Comparison of ENCODE assay signal across 8 mouse cellular contexts in genomic region chr11:121201436-121202198, GRCm38 (mm10). TPM values are rescaled to one million over a fixed set of nuclear protein-coding genes. Genes with fewer than 3 reads are reported as not detected.
DNase-seq lines count a peak whose midpoint lies in the region; ATAC-seq and TF ChIP-seq lines count a peak whose summit lies in the region.
"Had no signal": no experiment of that assay in that cellular context is flagged by ENCODE, and none has a peak within 500 bp of the region (broad histone marks: within the 10 kb centered on the region; RNA-seq: fewer than 3 reads in every experiment).

No protein-coding gene starts in this region.

- peak; percentile 83 for TF ChIP-seq CTCF in intestine, postnatal 0 days (IDR thresholded peaks at IDR 0.05; ENCODE audit: low read depth)

- H3K4me3 ChIP-seq in intestine, postnatal 0 days (ENCODE audit: low read depth, low read length), result no peak overlapping the region
- H3K4me3 ChIP-seq in intestine, embryonic 15.5 days (replicated peaks), result no peak overlapping the region
- H3K4me3 ChIP-seq in ES-E14 (ENCODE audit: insufficient read depth in 1 of 2, low read depth in 1 of 2, low read length in 2 of 2, poor library complexity in 1 of 2, severe bottlenecking in 1 of 2), result no peak overlapping the region
- H3K4me3 ChIP-seq in embryonic facial prominence, embryonic 10.5 days, result no peak overlapping the region
- H3K4me3 ChIP-seq: liver, embryonic 15.5 days had no signal

- in situ Hi-C loops in ES-E14 (cut with MboI; ENCODE audit: low sequenced_read_pairs in 2 of 2, unreplicated experiment in 2 of 2), result no loop called here

- H3K27ac ChIP-seq in intestine, postnatal 0 days (ENCODE audit: low read depth, low read length), result no peak overlapping the region
- H3K27ac ChIP-seq in intestine, embryonic 15.5 days, result no peak overlapping the region
- H3K27ac ChIP-seq in ES-E14 (ENCODE audit: insufficient read depth, low read depth, low read length, poor library complexity, severe bottlenecking), result no peak overlapping the region
- H3K27ac ChIP-seq in embryonic facial prominence, embryonic 10.5 days (replicated peaks), result no peak overlapping the region
- H3K27ac ChIP-seq: liver, embryonic 15.5 days had no signal

- ATAC-seq in intestine, postnatal 0 days, result no peak
- no peak for ATAC-seq in intestine, embryonic 15.5 days
- ATAC-seq in activated CD4-positive, CD25-positive, alpha-beta regulatory T cell, adult 4 months, result no peak

- no peaks in the 10 kb centered on the region for H3K4me1 ChIP-seq in intestine, postnatal 0 days (replicated peaks; ENCODE audit: control insufficient read depth, insufficient read depth, low read length)
- peaks cover 10% of the 10 kb centered on the region for H3K4me1 ChIP-seq in intestine, embryonic 15.5 days (replicated peaks)
- H3K4me1 ChIP-seq in ES-E14 (ENCODE audit: control insufficient read depth in 2 of 2, insufficient read depth in 2 of 2, low read length in 2 of 2, poor library complexity in 1 of 2), result peaks cover 0 to 2% of the 10 kb centered on the region in 2 experiments; a peak in 1 of 4 replicates
- peaks cover 17% of the 10 kb centered on the region for H3K4me1 ChIP-seq in embryonic facial prominence, embryonic 10.5 days

- no peaks in the 10 kb centered on the region for H3K27me3 ChIP-seq in intestine, postnatal 0 days (replicated peaks; ENCODE audit: control insufficient read depth, insufficient read depth, low read length)
- H3K27me3 ChIP-seq in intestine, embryonic 15.5 days (replicated peaks), result no peaks in the 10 kb centered on the region
- H3K27me3 ChIP-seq in embryonic facial prominence, embryonic 10.5 days (replicated peaks; ENCODE audit: low read depth, poor library complexity, severe bottlenecking), result no peaks in the 10 kb centered on the region
- H3K27me3 ChIP-seq: liver, embryonic 15.5 days had no signal

- no peak overlapping the region for H3K4me2 ChIP-seq in intestine, postnatal 0 days (replicated peaks; ENCODE audit: low read depth)
- H3K4me2 ChIP-seq in intestine, embryonic 15.5 days (replicated peaks), result no peak overlapping the region
- H3K4me2 ChIP-seq: liver, embryonic 15.5 days had no signal

- no peaks in the 10 kb centered on the region for H3K9me3 ChIP-seq in intestine, postnatal 0 days (ENCODE audit: control insufficient read depth)
- H3K9me3 ChIP-seq in intestine, embryonic 15.5 days, result no peaks in the 10 kb centered on the region
- H3K9me3 ChIP-seq in ES-E14 (ENCODE audit: control insufficient read depth, insufficient read depth, low read depth, low read length), result no peaks in the 10 kb centered on the region
- H3K9me3 ChIP-seq in embryonic facial prominence, embryonic 10.5 days, result no peaks in the 10 kb centered on the region
- H3K9me3 ChIP-seq: liver, embryonic 15.5 days had no signal

- no peak overlapping the region for H3K9ac ChIP-seq in intestine, postnatal 0 days (ENCODE audit: low read depth, low read length)
- H3K9ac ChIP-seq in intestine, embryonic 15.5 days, result no peak overlapping the region
- no peak overlapping the region for H3K9ac ChIP-seq in ES-E14 (ENCODE audit: insufficient read depth, low read depth, low read length, poor library complexity, severe bottlenecking)
- H3K9ac ChIP-seq: liver, embryonic 15.5 days had no signal

- DNase-seq in 416B (ENCODE audit: low read depth), result peak; percentile 78
- peak; percentile 52 for DNase-seq in ES-E14 (ENCODE audit: low read depth, low spot score)
- peak; percentile 34 for DNase-seq in embryonic facial prominence, embryonic 10.5 days (ENCODE audit: low spot score)
- peak; percentile 64 for DNase-seq in lung, postnatal 10 days

- 41% methylated on average over 11 of the region's 11 CpGs for WGBS in intestine, postnatal 0 days
- 42% methylated on average over 11 of the region's 11 CpGs for WGBS in intestine, embryonic 15.5 days
- 74% methylated on average over 11 of the region's 11 CpGs for WGBS in embryonic facial prominence, embryonic 10.5 days

- H3K36me3 ChIP-seq in intestine, postnatal 0 days (ENCODE audit: control insufficient read depth, insufficient read depth), result no peaks in the 10 kb centered on the region
- H3K36me3 ChIP-seq in intestine, embryonic 15.5 days, result no peaks in the 10 kb centered on the region
- no peaks in the 10 kb centered on the region for H3K36me3 ChIP-seq in ES-E14 (ENCODE audit: control insufficient read depth, insufficient read depth, low read length, poor library complexity, severe bottlenecking)
- 0 out of 2 replicates have a peak, but pooled peaks cover 3% of the 10 kb centered on the region for H3K36me3 ChIP-seq in embryonic facial prominence, embryonic 10.5 days (replicated peaks)
- H3K36me3 ChIP-seq: liver, embryonic 15.5 days had no signal

TF ChIP-seq in ES-E14, 5 proteins besides CTCF, POLR2A, EP300 and RAD21:
- TF ChIP-seq HCFC1 (IDR thresholded peaks at IDR 0.05; ENCODE audit: borderline replicate concordance, insufficient read depth, low read length), result no peak
- TF ChIP-seq ZC3H11A (IDR thresholded peaks at IDR 0.05; ENCODE audit: borderline replicate concordance, low read depth, low read length), result no peak
- TF ChIP-seq CHD2 (IDR thresholded peaks at IDR 0.05; ENCODE audit: low read depth, low read length), result no peak
- TF ChIP-seq MAFK (IDR thresholded peaks at IDR 0.05; ENCODE audit: insufficient read depth, low read depth, low read length), result no peak
- no peak for TF ChIP-seq ZNF384 (IDR thresholded peaks at IDR 0.05; ENCODE audit: low read depth, low read length)

RNA-seq across cellular contexts. Expression of gene Hexdc, which starts 2.6 kb away (rescaled TPM):
- 7.3 and 8.4 TPM in 2 replicates for polyA plus RNA-seq in intestine, postnatal 0 days (2015; fragmentation: Nextera tagmentation; extraction: Ambion mirVana)
- 9.0 and 9.3 TPM in 2 replicates for polyA plus RNA-seq in intestine, embryonic 15.5 days (2015; fragmentation: Nextera tagmentation; extraction: Ambion mirVana)
- total RNA-seq in ES-E14 (2012; rRNA removed), result 13.3 and 15.5 TPM in 2 replicates
- 5.1 and 5.5 TPM in 2 replicates for polyA plus RNA-seq in embryonic facial prominence, embryonic 10.5 days (2016; fragmentation: Nextera tagmentation; extraction: Ambion mirVana)
- polyA plus RNA-seq in activated CD4-positive, CD25-positive, alpha-beta regulatory T cell, adult 4 months (2017; shearing (Covaris generic)), result 1 to 10 TPM; 1.5 to 2.1 TPM

RNA-seq across cellular contexts. Expression of gene Ogfod3, which starts 2.9 kb away (rescaled TPM):
- 33.7 and 34.8 TPM in 2 replicates for polyA plus RNA-seq in intestine, postnatal 0 days (2015; fragmentation: Nextera tagmentation; extraction: Ambion mirVana)
- polyA plus RNA-seq in intestine, embryonic 15.5 days (2015; fragmentation: Nextera tagmentation; extraction: Ambion mirVana), result 29.5 and 32.0 TPM in 2 replicates
- 16.3 and 23.2 TPM in 2 replicates for total RNA-seq in ES-E14 (2012; rRNA removed)
- 18.5 and 21.6 TPM in 2 replicates for polyA plus RNA-seq in embryonic facial prominence, embryonic 10.5 days (2016; fragmentation: Nextera tagmentation; extraction: Ambion mirVana)
- polyA plus RNA-seq in activated CD4-positive, CD25-positive, alpha-beta regulatory T cell, adult 4 months (2017; shearing (Covaris generic)), result 1 to 10 TPM; 4.4 to 4.7 TPM

RNA-seq across cellular contexts. Expression of gene Cybc1, which starts 27.5 kb away (rescaled TPM):
- polyA plus RNA-seq in intestine, postnatal 0 days (2015; fragmentation: Nextera tagmentation; extraction: Ambion mirVana), result 21.0 and 23.2 TPM in 2 replicates
- 31.2 and 33.2 TPM in 2 replicates for polyA plus RNA-seq in intestine, embryonic 15.5 days (2015; fragmentation: Nextera tagmentation; extraction: Ambion mirVana)
- total RNA-seq in ES-E14 (2012; rRNA removed), result 20.8 and 29.3 TPM in 2 replicates
- polyA plus RNA-seq in embryonic facial prominence, embryonic 10.5 days (2016; fragmentation: Nextera tagmentation; extraction: Ambion mirVana), result 29.4 and 31.4 TPM in 2 replicates
- 10 to 100 TPM; 66.8 to 78.7 TPM for polyA plus RNA-seq in activated CD4-positive, CD25-positive, alpha-beta regulatory T cell, adult 4 months (2017; shearing (Covaris generic))

RNA-seq across cellular contexts. Expression of gene Narf, which starts 35.4 kb away (rescaled TPM):
- polyA plus RNA-seq in intestine, postnatal 0 days (2015; fragmentation: Nextera tagmentation; extraction: Ambion mirVana), result 13.5 and 13.9 TPM in 2 replicates
- 42.2 TPM in 2 replicates for polyA plus RNA-seq in intestine, embryonic 15.5 days (2015; fragmentation: Nextera tagmentation; extraction: Ambion mirVana)
- total RNA-seq in ES-E14 (2012; rRNA removed), result 10.9 and 11.7 TPM in 2 replicates
- polyA plus RNA-seq in embryonic facial prominence, embryonic 10.5 days (2016; fragmentation: Nextera tagmentation; extraction: Ambion mirVana), result 55.6 and 56.8 TPM in 2 replicates
- polyA plus RNA-seq in activated CD4-positive, CD25-positive, alpha-beta regulatory T cell, adult 4 months (2017; shearing (Covaris generic)), result 10 to 100 TPM; 20.6 to 33.3 TPM

RNA-seq across cellular contexts. Expression of gene Uts2r, which starts 41.5 kb away (rescaled TPM):
- polyA plus RNA-seq in intestine, postnatal 0 days (2015; fragmentation: Nextera tagmentation; extraction: Ambion mirVana), result not detected in 2 replicates
- polyA plus RNA-seq in intestine, embryonic 15.5 days (2015; fragmentation: Nextera tagmentation; extraction: Ambion mirVana), result not detected in 2 replicates
- 0.26 and 0.80 TPM in 2 replicates for total RNA-seq in ES-E14 (2012; rRNA removed)
- 0.09 TPM in 1 of 2 replicates, not detected in the other for polyA plus RNA-seq in embryonic facial prominence, embryonic 10.5 days (2016; fragmentation: Nextera tagmentation; extraction: Ambion mirVana)
- polyA plus RNA-seq in activated CD4-positive, CD25-positive, alpha-beta regulatory T cell, adult 4 months (2017; shearing (Covaris generic)), result not detected
